Mouse (Mus musculus): Measurements from ENCODE around the gene Cdk17. TPM values are rescaled to one million over a fixed set of nuclear protein-coding genes. Genes with fewer than 3 reads are reported as not detected.

Cdk17 gene
- polyA plus RNA-seq, 1 experiment from 2014 or later = 61.1 TPM

GRCm38 (mm10) chr10:93309131-93309933, 148.7 kb downstream of the Cdk17 start:
- Histone ChIP-seq H3K4me3 (replicated peaks; ENCODE audit: low read length) (peak overlapping the region; percentile 60), H3K36me3 (replicated peaks; ENCODE audit: control insufficient read depth, insufficient read depth) (no peaks in the 10 kb centered on the region), H3K4me2 (replicated peaks) (peak overlapping the region; percentile 99), H3K27me3 (ENCODE audit: control insufficient read depth, insufficient read depth, low read length) (peaks cover 8% of the 10 kb centered on the region; the same call in 1 of the 2 replicates), H3K9me3 (ENCODE audit: control insufficient read depth, low read length) (no peaks in the 10 kb centered on the region), H3K4me1 (replicated peaks; ENCODE audit: control insufficient read depth, insufficient read depth, low read length) (peaks cover 8% of the 10 kb centered on the region), H3K27ac (peak overlapping the region; percentile 78), H3K9ac (peak overlapping the region; percentile 77)
- DNase-seq (ENCODE audit: low spot score) = peak; percentile 72
- under 1% methylated on average over 21 of the region's 23 CpGs for WGBS
- 0 out of 2 replicates have a peak, but pooled peaks have one; percentile 55 for ATAC-seq (ENCODE audit: low FRiP score)

GRCm38 (mm10) chr10:93309934-93310621, 149.4 kb downstream of the Cdk17 start:
- peak overlapping the region; percentile 77 for H3K9ac ChIP-seq
- no peak for DNase-seq (ENCODE audit: low spot score)
- peak overlapping the region; percentile 78 for H3K27ac ChIP-seq
- H3K4me3 ChIP-seq (replicated peaks; ENCODE audit: low read length) = peak overlapping the region; percentile 60
- peaks cover 8% of the 10 kb centered on the region for H3K4me1 ChIP-seq (replicated peaks; ENCODE audit: control insufficient read depth, insufficient read depth, low read length)
- no peaks in the 10 kb centered on the region for H3K36me3 ChIP-seq (replicated peaks; ENCODE audit: control insufficient read depth, insufficient read depth)
- peak; percentile 57; the same call in 1 of the 2 replicates for ATAC-seq (ENCODE audit: low FRiP score)
- WGBS = 0% methylated on average over 43 of the region's 43 CpGs
- H3K4me2 ChIP-seq (replicated peaks) = peak overlapping the region; percentile 99
- H3K9me3 ChIP-seq (ENCODE audit: control insufficient read depth, low read length) = no peaks in the 10 kb centered on the region
- H3K27me3 ChIP-seq (ENCODE audit: control insufficient read depth, insufficient read depth, low read length) = peaks cover 8% of the 10 kb centered on the region; the same call in 1 of the 2 replicates

- Histone ChIP-seq H3K27ac (peak within 1 kb of the TSS; percentile 78), H3K4me2 (replicated peaks) (peak within 1 kb of the TSS; percentile 99), H3K4me3 (replicated peaks; ENCODE audit: low read length) (peak within 1 kb of the TSS; percentile 60), H3K36me3 (replicated peaks; ENCODE audit: control insufficient read depth, insufficient read depth) (no peaks in the 10 kb centered on the region), H3K9ac (peak within 1 kb of the TSS; percentile 77), H3K4me1 (replicated peaks; ENCODE audit: control insufficient read depth, insufficient read depth, low read length) (peaks cover 8% of the 10 kb centered on the region), H3K9me3 (ENCODE audit: control insufficient read depth, low read length) (0 out of 2 replicates have a peak, but pooled peaks cover 4% of the 10 kb centered on the region), H3K27me3 (ENCODE audit: control insufficient read depth, insufficient read depth, low read length) (peaks cover 8% of the 10 kb centered on the region; the same call in 1 of the 2 replicates)
- DNase-seq (ENCODE audit: low spot score) (peak; percentile 50), ATAC-seq (ENCODE audit: low FRiP score) (peak; percentile 73)
- 2% methylated on average over 52 of the region's 53 CpGs for WGBS
These were observed 150.2 kb downstream of the Cdk17 start, which contains the start of gene Elk3 for GRCm38 (mm10) chr10:93310721-93311411. Elk3 (minus strand) TSS chr10:93311135.

- Histone ChIP-seq H3K4me1 (replicated peaks; ENCODE audit: control insufficient read depth, insufficient read depth, low read length) (peaks cover 8% of the 10 kb centered on the region), H3K4me3 (replicated peaks; ENCODE audit: low read length) (peak overlapping the region; percentile 60; the same call in 1 of the 2 replicates), H3K36me3 (replicated peaks; ENCODE audit: control insufficient read depth, insufficient read depth) (no peaks in the 10 kb centered on the region), H3K4me2 (replicated peaks) (peak overlapping the region; percentile 99), H3K9me3 (ENCODE audit: control insufficient read depth, low read length) (0 out of 2 replicates have a peak, but pooled peaks cover 5% of the 10 kb centered on the region), H3K9ac (no peak overlapping the region), H3K27ac (no peak overlapping the region), H3K27me3 (ENCODE audit: control insufficient read depth, insufficient read depth, low read length) (peaks cover 8% of the 10 kb centered on the region; the same call in 1 of the 2 replicates)
- ATAC-seq (ENCODE audit: low FRiP score) (no peak), DNase-seq (ENCODE audit: low spot score) (no peak)
- 7% methylated on average over 4 of the region's 4 CpGs for WGBS
These were observed 150.9 kb downstream of the Cdk17 start for GRCm38 (mm10) chr10:93311576-93311975.

MicroRNA genes within 50 kb of the gene (microRNA counts, 519-probe panel; counts per million panel counts)
- microRNA mmu-miR-1931 = not detected

Small RNAs within 50 kb of the gene (microRNA-seq; reads per million reads assigned to microRNA genes)
- not detected for gene Mir1931

Other genes starting within 250 kb of the Cdk17 start
- gene Cfap54, start 79.3 kb upstream of the Cdk17 start, polyA plus RNA-seq (2014; fragmentation: Nextera tagmentation; extraction: Ambion mirVana) = 2.4 and 3.6 TPM in 2 replicates
- 7.9 and 11.3 TPM in 2 replicates for gene Elk3, start 150.3 kb downstream of the Cdk17 start, polyA plus RNA-seq (2014; fragmentation: Nextera tagmentation; extraction: Ambion mirVana)

Data from hindbrain, embryonic 14.5 days (tissue).